Mouse (Mus musculus): ENCODE results near the gene Rilp. TPM values are rescaled to one million over a fixed set of nuclear protein-coding genes. Genes with fewer than 3 reads are reported as not detected.

Rilp gene
- total and polyA plus RNA-seq, 3 experiments: 0.19 to 0.65 TPM; not detected in 1

DNA sequence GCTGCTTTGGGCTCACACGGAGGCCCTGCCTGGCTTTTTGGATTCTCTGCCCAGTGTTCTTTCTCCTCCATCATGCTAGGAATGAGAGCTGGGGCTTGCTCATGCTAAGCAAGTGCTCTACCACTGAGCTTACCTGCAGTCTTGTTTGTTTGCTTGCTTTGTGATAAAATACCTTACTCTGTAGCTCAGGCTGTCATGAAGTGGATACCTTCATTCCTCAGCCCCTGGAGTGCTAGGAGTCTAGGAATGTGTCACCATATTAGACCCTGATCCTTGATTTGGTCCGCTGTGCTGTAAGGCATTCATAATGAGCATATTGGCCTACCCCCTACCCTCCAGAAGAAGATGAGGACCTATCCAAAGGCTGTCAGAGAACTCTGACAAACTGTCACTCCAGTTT, 12.9 kb downstream of the Rilp start:
- H3K36me3 ChIP-seq (ENCODE audit: control insufficient read depth in 1 of 2, insufficient read depth in 2 of 2, low read length in 2 of 2): no peaks in the 10 kb centered on the region

DNA sequence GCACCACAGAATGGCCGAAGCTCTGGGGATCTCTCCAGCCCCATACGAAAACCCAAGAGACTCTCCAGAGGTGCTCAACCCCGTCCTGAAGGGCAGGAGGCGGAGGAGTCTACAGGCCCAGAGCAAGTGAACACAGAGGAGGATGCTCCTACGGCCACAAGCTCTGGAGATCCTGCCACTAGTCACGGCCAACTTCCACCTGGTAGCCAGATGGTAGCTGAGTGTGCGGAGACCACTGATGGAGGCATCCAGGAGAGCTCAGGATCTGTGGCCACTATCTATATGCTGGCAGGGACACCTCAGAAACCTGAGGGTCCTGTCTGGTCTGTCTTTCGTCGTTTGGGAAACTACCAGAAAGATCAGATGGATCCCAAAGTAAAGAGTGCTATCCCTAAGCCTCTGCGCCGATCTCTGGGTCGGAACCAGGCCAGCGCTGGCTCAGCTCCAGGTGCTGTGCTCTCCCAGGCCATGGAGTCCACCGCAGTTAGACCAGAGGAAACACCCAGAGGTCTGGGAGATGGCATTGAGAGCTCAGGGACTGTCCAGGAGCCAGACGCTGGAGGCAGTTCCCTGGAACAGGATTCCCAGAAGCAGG, 15.7 kb downstream of the Rilp start:
- Histone ChIP-seq H3K9me3 (replicated peaks; ENCODE audit: insufficient read depth, low read length) (no peaks in the 10 kb centered on the region), H3K27ac (ENCODE audit: control insufficient read depth, low read depth, low read length) (no peak overlapping the region)

More for the DNA sequence above, 12.9 kb downstream of the Rilp start:
- TF ChIP-seq GABPA (IDR thresholded peaks at IDR 0.05; ENCODE audit: low read depth, low read length) (no peak), CHD1 (IDR thresholded peaks at IDR 0.05; ENCODE audit: low read depth, low read length) (no peak), NRF1 (IDR thresholded peaks at IDR 0.05; ENCODE audit: insufficient read depth, low read depth, low read length, poor library complexity, severe bottlenecking) (no peak), UBTF (IDR thresholded peaks at IDR 0.05; ENCODE audit: borderline replicate concordance, insufficient read depth, low read depth, low read length) (no peak), MYC (IDR thresholded peaks at IDR 0.05; ENCODE audit: low read depth, low read length) (no peak), NELFE (IDR thresholded peaks at IDR 0.05; ENCODE audit: low read depth, low read length) (no peak), MYB (IDR thresholded peaks at IDR 0.05; ENCODE audit: low read depth, low read length) (no peak), SIN3A (IDR thresholded peaks at IDR 0.05; ENCODE audit: low read length) (no peak)
- Histone ChIP-seq H3K27ac (ENCODE audit: control insufficient read depth, low read depth, low read length) (no peak overlapping the region), H3K9me3 (replicated peaks; ENCODE audit: insufficient read depth, low read length) (no peaks in the 10 kb centered on the region), H3K4me3 (ENCODE audit: control insufficient read depth in 1 of 2, insufficient read depth in 1 of 2, low read depth in 2 of 2, low read length in 2 of 2) (no peak overlapping the region), H3K9ac (ENCODE audit: control insufficient read depth, low read depth, low read length, poor library complexity, severe bottlenecking) (no peak overlapping the region), H3K27me3 (ENCODE audit: control insufficient read depth in 1 of 2, insufficient read depth in 2 of 2, low read length in 2 of 2) (no peaks in the 10 kb centered on the region), H3K79me2 (ENCODE audit: control insufficient read depth, insufficient read depth, low read length, poor library complexity) (no peaks in the 10 kb centered on the region), H3K4me1 (ENCODE audit: control insufficient read depth in 1 of 2, insufficient read depth in 2 of 2, low read length in 2 of 2) (no peaks in the 10 kb centered on the region)
- DNase-seq (ENCODE audit: low read depth, low spot score): no peak

DNA sequence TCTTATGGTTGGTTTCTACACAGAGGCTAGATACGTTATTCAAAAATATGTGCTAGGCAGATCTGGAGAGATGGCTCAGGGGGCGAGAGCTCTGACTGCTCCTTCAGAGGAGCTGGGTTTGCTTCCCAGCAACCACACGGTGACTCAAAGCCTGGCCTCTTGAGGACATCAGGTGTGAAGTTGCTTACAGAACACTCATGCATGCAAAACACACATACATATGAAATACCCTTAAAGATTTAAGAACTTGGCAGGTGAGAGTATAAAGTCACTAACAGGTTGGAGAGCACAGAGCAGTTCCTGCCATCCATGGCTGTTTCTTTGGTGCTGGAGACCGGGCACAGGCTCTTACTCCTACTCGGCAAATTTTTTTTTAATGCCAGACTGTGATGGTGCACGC, 17.0 kb downstream of the Rilp start:
- peaks cover 5% of the 10 kb centered on the region; the same call in 1 of the 2 replicates for H3K79me2 ChIP-seq (ENCODE audit: control insufficient read depth, insufficient read depth, low read length, poor library complexity)
- H3K9ac ChIP-seq (ENCODE audit: control insufficient read depth, low read depth, low read length, poor library complexity, severe bottlenecking): no peak overlapping the region
- H3K27me3 ChIP-seq (ENCODE audit: control insufficient read depth in 1 of 2, insufficient read depth in 2 of 2, low read length in 2 of 2): no peaks in the 10 kb centered on the region
- no peak overlapping the region for H3K27ac ChIP-seq (ENCODE audit: control insufficient read depth, low read depth, low read length)
- no peak overlapping the region for H3K4me3 ChIP-seq (ENCODE audit: control insufficient read depth in 1 of 2, insufficient read depth in 1 of 2, low read depth in 2 of 2, low read length in 2 of 2)
- H3K36me3 ChIP-seq (ENCODE audit: control insufficient read depth in 1 of 2, insufficient read depth in 2 of 2, low read length in 2 of 2): peaks cover 0 to 5% of the 10 kb centered on the region in 2 experiments; a peak in 2 of 4 replicates
- no peaks in the 10 kb centered on the region for H3K9me3 ChIP-seq (replicated peaks; ENCODE audit: insufficient read depth, low read length)
- DNase-seq (ENCODE audit: low read depth, low spot score): no peak
- H3K4me1 ChIP-seq (ENCODE audit: control insufficient read depth in 1 of 2, insufficient read depth in 2 of 2, low read length in 2 of 2): peaks cover 0 to 8% of the 10 kb centered on the region in 2 experiments; a peak in 2 of 4 replicates
- TF ChIP-seq RCOR1 (IDR thresholded peaks at IDR 0.05; ENCODE audit: low read depth, low read length) (no peak), POLR2A (IDR thresholded peaks at IDR 0.05; ENCODE audit: control insufficient read depth in 1 of 2, insufficient read depth in 1 of 2, low read depth in 1 of 2, low read length in 2 of 2, poor library complexity in 1 of 2) (no peak), CHD2 (IDR thresholded peaks at IDR 0.05; ENCODE audit: low read length) (no peak), KAT2A (conservative IDR thresholded peaks at IDR 0.05; ENCODE audit: low read depth, low read length) (no peak), MAZ (IDR thresholded peaks at IDR 0.05; ENCODE audit: low read depth, low read length) (no peak), ZNF384 (IDR thresholded peaks at IDR 0.05; ENCODE audit: low read depth, low read length) (no peak), ZC3H11A (IDR thresholded peaks at IDR 0.05; ENCODE audit: low read depth, low read length) (no peak), TBP (IDR thresholded peaks at IDR 0.05; ENCODE audit: low read depth, low read length) (no peak), JUND (IDR thresholded peaks at IDR 0.05; ENCODE audit: low read depth, low read length) (no peak), UBTF (IDR thresholded peaks at IDR 0.05; ENCODE audit: borderline replicate concordance, insufficient read depth, low read depth, low read length) (no peak), ZMIZ1 (IDR thresholded peaks at IDR 0.05; ENCODE audit: low read depth, low read length) (no peak), EP300 (IDR thresholded peaks at IDR 0.05; ENCODE audit: low read depth in 1 of 2, low read length in 2 of 2) (no peak), CHD1 (IDR thresholded peaks at IDR 0.05; ENCODE audit: low read depth, low read length) (no peak), USF2 (IDR thresholded peaks at IDR 0.05; ENCODE audit: borderline replicate concordance in 1 of 2, insufficient read depth in 1 of 2, low read depth in 1 of 2, low read length in 2 of 2) (no peak)

More for the DNA sequence above, 15.7 kb downstream of the Rilp start:
- peaks cover 0 to 8% of the 10 kb centered on the region in 2 experiments; a peak in 2 of 4 replicates for H3K4me1 ChIP-seq (ENCODE audit: control insufficient read depth in 1 of 2, insufficient read depth in 2 of 2, low read length in 2 of 2)
- DNase-seq (ENCODE audit: low read depth, low spot score): no peak
- H3K79me2 ChIP-seq (ENCODE audit: control insufficient read depth, insufficient read depth, low read length, poor library complexity): no peaks in the 10 kb centered on the region; the same call in 1 of the 2 replicates
- H3K9ac ChIP-seq (ENCODE audit: control insufficient read depth, low read depth, low read length, poor library complexity, severe bottlenecking): no peak overlapping the region
- no peak for TF ChIP-seq RCOR1 (IDR thresholded peaks at IDR 0.05; ENCODE audit: low read depth, low read length)
- TF ChIP-seq GABPA (IDR thresholded peaks at IDR 0.05; ENCODE audit: low read depth, low read length): no peak
- no peak for TF ChIP-seq TCF12 (IDR thresholded peaks at IDR 0.05; ENCODE audit: low read depth, low read length)
- TF ChIP-seq ZKSCAN1 (IDR thresholded peaks at IDR 0.05; ENCODE audit: low read depth, low read length): no peak
- no peak for TF ChIP-seq NRF1 (IDR thresholded peaks at IDR 0.05; ENCODE audit: insufficient read depth, low read depth, low read length, poor library complexity, severe bottlenecking)
- H3K27me3 ChIP-seq (ENCODE audit: control insufficient read depth in 1 of 2, insufficient read depth in 2 of 2, low read length in 2 of 2): no peaks in the 10 kb centered on the region
- H3K36me3 ChIP-seq (ENCODE audit: control insufficient read depth in 1 of 2, insufficient read depth in 2 of 2, low read length in 2 of 2): peaks cover 0 to 5% of the 10 kb centered on the region in 2 experiments; a peak in 2 of 4 replicates
- H3K4me3 ChIP-seq (ENCODE audit: control insufficient read depth in 1 of 2, insufficient read depth in 1 of 2, low read depth in 2 of 2, low read length in 2 of 2): no peak overlapping the region

Data from MEL (cell line).